Mouse (Mus musculus) MEL (cell line): ENCODE data around the gene BC052040. TPM values are rescaled to one million over a fixed set of nuclear protein-coding genes. Genes with fewer than 3 reads are reported as not detected.

Source experiments
- DNase-seq: peaks from one replicate; pipeline ENCODE4 v3.0.0; 2011; ENCODE audit warnings: low read depth, low spot score
- H3K27ac ChIP-seq: 2 replicates; pipeline ENCODE4 v1.5.1; 2012; ENCODE audit warnings: low read depth, mild to moderate bottlenecking, control low read depth, low read length, moderate library complexity; ENCODE audit not compliant: control insufficient read depth
- H3K27me3 ChIP-seq, 2 experiments: fragments of 150-350 bp in 1 of 2; sonication (generic) in 1 of 2; 2 replicates each; pipeline ENCODE4 v1.6.1; 2012; ENCODE audit warnings: low read length in 2 of 2, mild to moderate bottlenecking in 2 of 2, improper control_type of control experiment in 1 of 2, moderate library complexity in 1 of 2; ENCODE audit not compliant: insufficient read depth in 2 of 2, control insufficient read depth in 1 of 2
- H3K36me3 ChIP-seq, 2 experiments: 2 replicates each; pipeline ENCODE4 v1.6.1; 2012 to 2014; ENCODE audit warnings: low read length in 2 of 2, improper control_type of control experiment in 1 of 2, inconsistent platforms in 1 of 2, mild to moderate bottlenecking in 1 of 2; ENCODE audit not compliant: insufficient read depth in 2 of 2, control insufficient read depth in 1 of 2
- H3K4me1 ChIP-seq, 2 experiments: fragments of 150-350 bp in 1 of 2; sonication (generic) in 1 of 2; 2 replicates each; pipeline ENCODE4 v1.6.1; 2012; ENCODE audit warnings: low read length in 2 of 2, improper control_type of control experiment in 1 of 2, mild to moderate bottlenecking in 1 of 2; ENCODE audit not compliant: insufficient read depth in 2 of 2, control insufficient read depth in 1 of 2
- H3K4me3 ChIP-seq, 2 experiments: fragments of 150-350 bp in 1 of 2; sonication (generic) in 1 of 2; 2 replicates each; pipeline ENCODE4 v1.5.1; 2012; ENCODE audit warnings: low read depth in 2 of 2, low read length in 2 of 2, mild to moderate bottlenecking in 2 of 2, moderate library complexity in 2 of 2, control low read depth in 1 of 2, improper control_type of control experiment in 1 of 2; ENCODE audit not compliant: control insufficient read depth in 1 of 2, insufficient read depth in 1 of 2
- H3K79me2 ChIP-seq: 2 replicates; pipeline ENCODE4 v1.6.1; 2012; ENCODE audit warnings: mild to moderate bottlenecking, low read length, moderate library complexity; ENCODE audit not compliant: control insufficient read depth, poor library complexity, insufficient read depth
- H3K9ac ChIP-seq: 2 replicates; pipeline ENCODE4 v1.6.1; 2012; ENCODE audit warnings: low read depth, mild to moderate bottlenecking, control low read depth, low read length, moderate library complexity; ENCODE audit not compliant: control insufficient read depth, poor library complexity, severe bottlenecking
- H3K9me3 ChIP-seq: fragments of 150-350 bp; sonication (generic); replicated peaks from 2 replicates; pipeline ENCODE4 v1.6.1; 2012; ENCODE audit warnings: mild to moderate bottlenecking, low read length, improper control_type of control experiment, moderate library complexity; ENCODE audit not compliant: insufficient read depth
- BHLHE40 ChIP-seq: IDR thresholded peaks from 2 replicates; pipeline ENCODE4 v1.6.1; 2012; ENCODE audit warnings: low read depth, mild to moderate bottlenecking, inconsistent platforms, low read length, improper control_type of control experiment, borderline replicate concordance
- CHD1 ChIP-seq: IDR thresholded peaks from 2 replicates; pipeline ENCODE4 v1.6.1; 2012; ENCODE audit warnings: low read depth, mild to moderate bottlenecking, inconsistent platforms, low read length, improper control_type of control experiment
- CHD2 ChIP-seq: IDR thresholded peaks from 2 replicates; pipeline ENCODE4 v1.6.1; 2011; ENCODE audit warnings: low read length, improper control_type of control experiment
- E2F4 ChIP-seq: IDR thresholded peaks from 2 replicates; pipeline ENCODE4 v1.6.1; 2011; ENCODE audit warnings: low read depth, low read length, improper control_type of control experiment, borderline replicate concordance
- EP300 ChIP-seq, 2 experiments: IDR thresholded peaks; 2 replicates each; pipeline ENCODE4 v1.6.1; 2011; ENCODE audit warnings: improper control_type of control experiment in 2 of 2, low read length in 2 of 2, low read depth in 1 of 2, mild to moderate bottlenecking in 1 of 2
- ETS1 ChIP-seq: IDR thresholded peaks from 2 replicates; pipeline ENCODE4 v1.6.1; 2012; ENCODE audit warnings: low read depth, mild to moderate bottlenecking, inconsistent platforms, low read length, improper control_type of control experiment, moderate library complexity
- HCFC1 ChIP-seq: IDR thresholded peaks from 2 replicates; pipeline ENCODE4 v1.6.1; 2012; ENCODE audit warnings: low read depth, mild to moderate bottlenecking, inconsistent platforms, low read length, improper control_type of control experiment, moderate library complexity
- KAT2A ChIP-seq: conservative IDR thresholded peaks from 2 replicates; pipeline ENCODE4 v1.6.1; 2012; ENCODE audit warnings: low read depth, low read length, improper control_type of control experiment, inconsistent platforms
- MXI1 ChIP-seq: IDR thresholded peaks from 2 replicates; pipeline ENCODE4 v1.6.1; 2011; ENCODE audit warnings: mild to moderate bottlenecking, low read depth, low read length, improper control_type of control experiment
- MYB ChIP-seq: IDR thresholded peaks from 2 replicates; pipeline ENCODE4 v1.6.1; 2011; ENCODE audit warnings: mild to moderate bottlenecking, low read depth, low read length, improper control_type of control experiment
- MYC ChIP-seq: IDR thresholded peaks from 2 replicates; pipeline ENCODE4 v1.6.1; 2011; ENCODE audit warnings: low read depth, mild to moderate bottlenecking, low read length, improper control_type of control experiment, moderate library complexity
- NELFE ChIP-seq: IDR thresholded peaks from 2 replicates; pipeline ENCODE4 v1.6.1; 2011; ENCODE audit warnings: low read depth, low read length, improper control_type of control experiment
- POLR2A ChIP-seq, 2 experiments: IDR thresholded peaks; 2 replicates each; pipeline ENCODE4 v1.6.1; 2011 to 2012; ENCODE audit warnings: low read length in 2 of 2, mild to moderate bottlenecking in 2 of 2, control low read depth in 1 of 2, improper control_type of control experiment in 1 of 2, low read depth in 1 of 2, moderate library complexity in 1 of 2; ENCODE audit not compliant: control insufficient read depth in 1 of 2, insufficient read depth in 1 of 2, poor library complexity in 1 of 2
- POLR2AphosphoS2 ChIP-seq: IDR thresholded peaks from 2 replicates; pipeline ENCODE4 v1.6.1; 2011; ENCODE audit warnings: low read length, improper control_type of control experiment
- RAD21 ChIP-seq: IDR thresholded peaks from 2 replicates; pipeline ENCODE4 v1.6.1; 2011; ENCODE audit warnings: mild to moderate bottlenecking, low read depth, low read length, improper control_type of control experiment
- RCOR1 ChIP-seq: IDR thresholded peaks from 2 replicates; pipeline ENCODE4 v1.6.1; 2012; ENCODE audit warnings: low read depth, mild to moderate bottlenecking, inconsistent platforms, low read length, improper control_type of control experiment
- SIN3A ChIP-seq: IDR thresholded peaks from 2 replicates; pipeline ENCODE4 v1.6.1; 2012; ENCODE audit warnings: low read length, improper control_type of control experiment, inconsistent platforms
- TAL1 ChIP-seq: IDR thresholded peaks from 2 replicates; pipeline ENCODE4 v1.6.1; 2012; ENCODE audit warnings: mild to moderate bottlenecking, inconsistent platforms, low read length, moderate library complexity, mixed read lengths
- USF1 ChIP-seq: IDR thresholded peaks from 2 replicates; pipeline ENCODE4 v1.6.1; 2014; ENCODE audit warnings: low read depth, mild to moderate bottlenecking, inconsistent platforms, low read length, improper control_type of control experiment, moderate library complexity
- USF2 ChIP-seq, 2 experiments: IDR thresholded peaks; 2 replicates each; pipeline ENCODE4 v1.6.1; 2011 to 2012; ENCODE audit warnings: improper control_type of control experiment in 2 of 2, low read length in 2 of 2, borderline replicate concordance in 1 of 2, inconsistent platforms in 1 of 2, low read depth in 1 of 2, mild to moderate bottlenecking in 1 of 2; ENCODE audit not compliant: insufficient read depth in 1 of 2
- ZC3H11A ChIP-seq: IDR thresholded peaks from 2 replicates; pipeline ENCODE4 v1.6.1; 2012; ENCODE audit warnings: low read depth, mild to moderate bottlenecking, inconsistent platforms, low read length, improper control_type of control experiment
- ZNF384 ChIP-seq: IDR thresholded peaks from 2 replicates; pipeline ENCODE4 v1.6.1; 2012; ENCODE audit warnings: low read depth, mild to moderate bottlenecking, inconsistent platforms, low read length, improper control_type of control experiment
- polyA plus RNA-seq, 2 experiments: library from polyadenylated mRNA; stranded (reverse) in 1 of 2; unstranded in 1 of 2; fragments of >175 nt in 1 of 2; fragments of >200 nt in 1 of 2; gene quantifications; 2 replicates each; pipeline versions ENCODE4 v1.2.1 to v1.2.4; 2012; ENCODE audit warnings: low replicate concordance in 2 of 2, low read depth in 1 of 2; ENCODE audit not compliant: insufficient read length in 2 of 2, insufficient read depth in 1 of 2, missing spikeins in 1 of 2
- total RNA-seq: library from RNA; depleted of rRNA; stranded (reverse); fragments of 300-350 nt; gene quantifications from 2 replicates; pipeline ENCODE4 v1.2.3, GENCODE M21; 2012

BC052040 gene
- total and polyA plus RNA-seq, 3 experiments, result 5.3 to 18.2 TPM; not detected in 1

DNA sequence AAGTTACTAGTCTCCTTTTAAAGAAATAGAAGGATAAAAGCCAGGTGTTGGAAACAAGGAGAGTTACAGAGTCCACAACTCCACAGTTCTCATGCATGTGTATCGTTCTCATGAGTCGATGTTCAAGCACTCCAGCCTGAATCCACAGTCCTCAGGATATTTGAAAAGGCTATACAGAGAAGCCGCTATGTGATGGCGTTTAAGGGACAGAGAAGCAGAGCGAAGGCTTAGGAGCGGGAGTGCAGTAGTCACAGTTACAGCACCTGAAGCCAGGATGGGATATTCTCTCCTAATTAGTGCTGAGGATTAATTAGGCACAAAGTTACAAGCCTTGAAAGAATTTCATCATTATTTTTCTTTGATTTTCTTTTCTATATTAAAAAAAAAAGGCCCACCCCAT is 143.2 kb downstream of the BC052040 start:
- H3K36me3 ChIP-seq, result no peaks in the 10 kb centered on the region
- H3K27me3 ChIP-seq, result no peaks in the 10 kb centered on the region
- H3K4me3 ChIP-seq, result no peak overlapping the region
- H3K79me2 ChIP-seq, result no peaks in the 10 kb centered on the region
- DNase-seq, result no peak
- no peaks in the 10 kb centered on the region for H3K4me1 ChIP-seq
- no peaks in the 10 kb centered on the region for H3K9me3 ChIP-seq
- no peak for TF ChIP-seq POLR2AphosphoS2
- TF ChIP-seq HCFC1, result no peak
- no peak for TF ChIP-seq KAT2A
- TF ChIP-seq, all 39 proteins: peak for 0
- H3K9ac ChIP-seq, result no peak overlapping the region
- H3K27ac ChIP-seq, result no peak overlapping the region

DNA sequence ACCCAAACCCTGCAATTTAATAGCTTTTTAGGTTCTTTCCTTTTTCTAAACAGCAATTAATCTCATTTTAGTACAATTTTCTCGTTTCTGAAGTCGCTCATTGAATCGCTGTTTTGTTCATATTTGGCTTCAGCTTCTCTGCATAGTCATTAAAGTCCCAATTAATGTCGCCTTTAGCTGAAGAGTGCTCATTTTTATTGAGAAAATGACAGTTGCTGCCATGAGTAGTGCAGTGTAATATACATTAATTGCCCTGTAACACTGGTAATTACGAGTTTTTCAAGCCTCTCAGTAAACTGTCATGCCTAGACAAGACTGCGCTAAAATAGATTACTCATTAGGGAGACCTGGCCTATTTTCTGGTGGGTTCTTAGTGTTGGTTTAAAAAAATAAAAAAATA is 144.0 kb downstream of the BC052040 start:
- Histone ChIP-seq H3K4me3 (no peak overlapping the region), H3K27me3 (no peaks in the 10 kb centered on the region), H3K4me1 (no peaks in the 10 kb centered on the region), H3K9ac (no peak overlapping the region), H3K36me3 (no peaks in the 10 kb centered on the region), H3K9me3 (no peaks in the 10 kb centered on the region), H3K79me2 (no peaks in the 10 kb centered on the region), H3K27ac (no peak overlapping the region)
- no peak for DNase-seq
- no peak for TF ChIP-seq E2F4
- TF ChIP-seq TAL1, result no peak
- no peak for TF ChIP-seq SIN3A
- TF ChIP-seq ETS1, result no peak
- no peak for TF ChIP-seq MYB
- no peak for TF ChIP-seq BHLHE40
- TF ChIP-seq RCOR1, result no peak
- TF ChIP-seq ZC3H11A, result no peak
- no peak for TF ChIP-seq NELFE
- no peak for TF ChIP-seq MYC
- no peak for TF ChIP-seq USF1
- no peak for TF ChIP-seq POLR2A (IDR thresholded peaks at IDR 0.05; ENCODE audit: control insufficient read depth in 1 of 2, insufficient read depth in 1 of 2, low read depth in 1 of 2, low read length in 2 of 2, poor library complexity in 1 of 2)
- TF ChIP-seq HCFC1, result no peak
- no peak for TF ChIP-seq RAD21
- TF ChIP-seq USF2 (IDR thresholded peaks at IDR 0.05; ENCODE audit: borderline replicate concordance in 1 of 2, insufficient read depth in 1 of 2, low read depth in 1 of 2, low read length in 2 of 2), result no peak

- no peaks in the 10 kb centered on the region for H3K4me1 ChIP-seq
- no peaks in the 10 kb centered on the region for H3K36me3 ChIP-seq
- no peak overlapping the region for H3K9ac ChIP-seq
- no peaks in the 10 kb centered on the region for H3K27me3 ChIP-seq
- H3K9me3 ChIP-seq, result no peaks in the 10 kb centered on the region
- DNase-seq, result no peak
- no peak overlapping the region for H3K27ac ChIP-seq
- no peak overlapping the region for H3K4me3 ChIP-seq
- TF ChIP-seq CHD2, result no peak
- no peak for TF ChIP-seq HCFC1
- no peak for TF ChIP-seq MXI1
- no peak for TF ChIP-seq EP300 (IDR thresholded peaks at IDR 0.05; ENCODE audit: low read depth in 1 of 2, low read length in 2 of 2)
- no peak for TF ChIP-seq ZNF384
- TF ChIP-seq RAD21, result no peak
- TF ChIP-seq MYB, result no peak
- TF ChIP-seq CHD1, result no peak
- TF ChIP-seq, all 39 proteins: peak for 0
- H3K79me2 ChIP-seq, result no peaks in the 10 kb centered on the region
These were observed 144.4 kb downstream of the BC052040 start for GRCm38 (mm10) chr2:115725926-115726325.
